Mouse (Mus musculus) cerebellum, adult 2 months (tissue): ENCODE data around the gene Dock11.

Experiments
- CTCF ChIP-seq: fragments of 200-500 bp; IDR thresholded peaks from 2 replicates; pipeline ENCODE4 v1.5.1; 2011; ENCODE audit warnings: low read depth, mild to moderate bottlenecking, control low read depth, low read length, moderate library complexity, borderline replicate concordance; ENCODE audit not compliant: insufficient read depth
- POLR2A ChIP-seq: fragments of 200-500 bp; IDR thresholded peaks from 2 replicates; pipeline ENCODE4 v1.6.1; 2011; ENCODE audit warnings: low read length, control low read depth, borderline replicate concordance; ENCODE audit not compliant: insufficient read depth

- TF ChIP-seq CTCF (no peak), POLR2A (no peak)
These were observed 67.6 kb downstream of the Dock11 start for GRCm38 (mm10) chrX:35956236-35956635.
